Mouse (Mus musculus): Measurements from ENCODE around the gene Inhbe. TPM values are rescaled to one million over a fixed set of nuclear protein-coding genes. Genes with fewer than 3 reads are reported as not detected.

Gene Inhbe
- polyA plus RNA-seq (2015; fragmentation: Nextera tagmentation; extraction: Ambion mirVana), result 0.05 TPM in 1 of 2 replicates, not detected in the other

DNA sequence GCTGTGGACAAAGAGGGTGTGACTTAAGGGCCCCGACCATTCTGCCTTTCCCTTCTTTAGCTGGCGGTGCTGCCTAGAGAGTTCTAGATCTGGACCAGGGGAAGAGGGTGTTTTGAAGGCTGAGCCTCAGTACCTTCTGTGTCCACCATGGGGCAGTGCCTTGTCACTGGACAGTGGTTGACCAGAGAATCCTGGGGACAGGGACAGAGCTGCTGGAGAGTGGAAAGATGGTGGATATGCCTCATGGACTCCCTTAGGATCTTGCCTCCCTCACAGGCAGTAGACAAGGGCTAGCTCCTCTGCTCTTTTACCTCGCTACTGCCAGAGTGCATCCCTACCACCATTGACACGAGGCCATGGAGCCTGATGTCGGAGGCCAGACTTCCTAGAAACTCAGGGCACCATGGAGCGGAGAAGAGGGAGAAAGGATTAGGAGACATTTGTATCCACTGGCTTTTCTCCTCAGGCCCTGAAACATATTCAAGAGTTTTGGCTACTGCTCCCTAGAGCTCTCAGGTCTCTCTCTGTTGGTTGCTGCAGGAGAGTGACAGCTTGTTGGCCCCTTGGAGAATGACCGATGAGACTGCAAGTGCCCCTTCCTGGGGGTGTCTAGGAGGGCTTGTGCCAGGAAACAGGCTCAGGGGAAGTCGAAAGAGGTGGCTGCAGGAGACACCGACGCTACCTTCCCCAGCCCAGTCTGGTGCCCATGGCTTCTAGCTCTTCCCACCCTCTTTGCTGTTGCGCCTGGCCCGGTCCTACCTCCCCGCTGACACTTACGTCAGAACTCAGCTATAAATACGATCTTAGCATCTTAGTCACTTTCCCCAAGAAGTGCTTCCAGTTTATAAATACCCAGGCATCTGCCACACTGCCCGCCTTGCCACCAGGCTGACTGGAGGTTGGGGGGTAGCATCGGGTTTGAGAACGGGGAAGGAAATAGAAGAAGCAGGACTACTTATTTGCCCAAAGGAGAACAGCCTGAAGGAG is at the start of gene Inhbe:
TSS of gene Inhbe (minus strand) at position 503 of the 987 bp plus-strand sequence.
- no peak for ATAC-seq (ENCODE audit: insufficient read depth, low FRiP score, low read depth)
- Histone ChIP-seq H3K4me2 (no peak within 1 kb of the TSS), H3K9ac (no peak within 1 kb of the TSS), H3K9me3 (no peaks in the 10 kb centered on the region), H3K36me3 (no peaks in the 10 kb centered on the region), H3K4me3 (replicated peaks) (no peak within 1 kb of the TSS), H3K27me3 (replicated peaks) (no peaks in the 10 kb centered on the region), H3K27ac (no peak within 1 kb of the TSS), H3K4me1 (0 out of 2 replicates have a peak, but pooled peaks cover 2% of the 10 kb centered on the region)
- WGBS, result 81% methylated on average over 18 of the region's 18 CpGs

DNA sequence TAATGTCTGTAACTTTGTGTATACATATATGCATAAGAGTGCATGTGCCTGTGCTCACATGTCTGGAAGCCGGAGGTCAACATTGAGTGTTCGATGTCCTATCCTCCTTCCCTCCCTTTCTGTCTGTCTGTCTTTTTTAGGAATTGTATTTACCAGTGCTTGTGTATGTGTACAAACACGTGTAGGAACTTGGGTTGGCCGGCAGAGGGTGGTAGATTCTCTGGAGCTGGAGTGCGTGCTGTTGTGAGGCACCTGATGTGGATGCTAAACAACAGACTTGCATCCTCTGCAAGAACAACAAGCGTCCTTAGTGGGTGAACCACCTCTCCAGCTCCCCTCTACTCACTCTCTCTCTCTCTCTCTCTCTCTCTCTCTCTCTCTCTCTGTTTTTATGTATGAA is 37.6 kb upstream of the Inhbe start:
- H3K36me3 ChIP-seq, result peaks cover 8% of the 10 kb centered on the region; the same call in 1 of the 2 replicates
- no peaks in the 10 kb centered on the region for H3K27me3 ChIP-seq (replicated peaks)
- no peak overlapping the region for H3K4me3 ChIP-seq (replicated peaks)
- no peak overlapping the region for H3K4me2 ChIP-seq
- no peaks in the 10 kb centered on the region for H3K9me3 ChIP-seq
- 80% methylated on average over 6 of the region's 6 CpGs for WGBS
- ATAC-seq (ENCODE audit: insufficient read depth, low FRiP score, low read depth), result no peak
- no peak overlapping the region for H3K27ac ChIP-seq
- no peak overlapping the region for H3K9ac ChIP-seq
- H3K4me1 ChIP-seq, result no peaks in the 10 kb centered on the region

DNA sequence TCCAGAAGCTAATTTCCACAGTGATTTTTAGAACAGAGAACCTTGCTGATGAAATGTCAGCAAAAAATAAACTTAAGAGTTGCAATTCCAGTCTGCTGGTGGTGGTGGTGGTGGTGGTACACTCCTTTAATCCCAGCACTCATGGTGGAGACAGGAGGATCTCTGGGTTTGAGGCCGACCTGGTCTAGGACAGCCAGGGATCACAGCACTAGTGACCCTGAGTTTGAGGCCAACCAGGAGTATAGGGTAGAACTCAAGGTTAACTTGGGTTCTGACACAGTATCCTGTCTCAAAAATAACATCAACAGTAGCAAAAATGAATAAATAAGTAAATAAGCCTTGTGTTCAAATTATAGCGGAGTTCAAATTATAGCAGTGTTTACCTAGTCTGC is 27.5 kb upstream of the Inhbe start:
- Histone ChIP-seq H3K9me3 (no peaks in the 10 kb centered on the region), H3K4me3 (replicated peaks) (peak overlapping the region; percentile 65), H3K4me2 (peak overlapping the region; percentile 52), H3K27me3 (replicated peaks) (no peaks in the 10 kb centered on the region), H3K36me3 (no peaks in the 10 kb centered on the region), H3K9ac (no peak overlapping the region), H3K27ac (peak overlapping the region; percentile 93; the same call in 1 of the 2 replicates), H3K4me1 (no peaks in the 10 kb centered on the region)
- ATAC-seq (ENCODE audit: insufficient read depth, low FRiP score, low read depth), result no peak
- WGBS, result 50% methylated on average over 2 of the region's 2 CpGs

DNA sequence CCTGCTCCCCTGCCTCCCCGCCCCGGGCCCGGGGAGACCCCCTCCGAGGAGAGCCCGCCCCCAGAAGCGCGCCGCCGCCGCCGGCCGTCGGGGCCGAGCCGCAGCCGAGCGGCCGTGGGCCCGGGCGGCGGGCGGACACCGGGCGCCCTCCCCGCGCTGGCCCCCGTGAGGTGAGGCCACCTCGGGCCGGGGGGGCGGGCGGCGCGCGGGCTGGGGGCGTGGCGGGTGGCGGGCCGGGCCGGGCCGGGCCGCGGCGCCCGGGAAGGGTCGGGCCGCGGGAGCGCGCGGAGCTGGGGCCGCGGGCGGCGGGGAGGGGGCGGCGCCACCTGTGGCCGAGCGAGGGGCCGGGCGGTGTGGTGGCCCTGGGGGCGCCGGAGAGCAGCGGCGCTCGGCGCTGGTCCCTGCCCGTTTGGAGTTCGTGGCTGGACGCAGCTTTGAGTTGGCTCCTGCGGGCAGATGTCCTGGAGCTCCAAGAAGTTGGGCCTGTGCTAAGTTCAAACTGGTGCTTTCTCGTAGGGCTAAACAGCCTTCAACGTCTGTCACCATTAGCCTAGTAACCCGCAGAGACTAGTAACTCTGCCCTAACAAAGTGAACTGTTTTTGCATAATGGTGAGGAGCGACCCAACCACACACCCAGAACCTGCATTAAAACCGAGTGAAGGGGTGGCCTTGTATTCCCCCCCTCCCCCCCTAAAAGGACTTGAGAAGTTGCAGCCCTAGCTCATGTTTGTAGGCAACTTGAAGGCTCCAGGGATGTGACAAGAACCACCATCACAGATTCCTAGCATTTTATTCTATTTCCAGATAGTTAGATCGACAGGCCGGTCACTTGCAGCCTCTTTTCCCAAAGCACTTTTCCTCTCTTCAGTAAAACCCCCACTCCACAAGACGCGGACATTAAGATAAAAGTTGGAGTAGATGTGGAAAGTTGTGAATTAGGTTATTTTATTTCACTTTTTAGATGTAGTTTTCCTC is 26.8 kb upstream of the Inhbe start:
- Histone ChIP-seq H3K9me3 (no peaks in the 10 kb centered on the region), H3K27me3 (replicated peaks) (no peaks in the 10 kb centered on the region), H3K4me1 (no peaks in the 10 kb centered on the region), H3K9ac (peak overlapping the region; percentile 69), H3K4me3 (replicated peaks) (peak overlapping the region; percentile 65), H3K4me2 (peak overlapping the region; percentile 52), H3K27ac (peak overlapping the region; percentile 93), H3K36me3 (no peaks in the 10 kb centered on the region)
- WGBS, result 2% methylated on average over 33 of the region's 79 CpGs
- peak; percentile 76 for ATAC-seq (ENCODE audit: insufficient read depth, low FRiP score, low read depth)

DNA sequence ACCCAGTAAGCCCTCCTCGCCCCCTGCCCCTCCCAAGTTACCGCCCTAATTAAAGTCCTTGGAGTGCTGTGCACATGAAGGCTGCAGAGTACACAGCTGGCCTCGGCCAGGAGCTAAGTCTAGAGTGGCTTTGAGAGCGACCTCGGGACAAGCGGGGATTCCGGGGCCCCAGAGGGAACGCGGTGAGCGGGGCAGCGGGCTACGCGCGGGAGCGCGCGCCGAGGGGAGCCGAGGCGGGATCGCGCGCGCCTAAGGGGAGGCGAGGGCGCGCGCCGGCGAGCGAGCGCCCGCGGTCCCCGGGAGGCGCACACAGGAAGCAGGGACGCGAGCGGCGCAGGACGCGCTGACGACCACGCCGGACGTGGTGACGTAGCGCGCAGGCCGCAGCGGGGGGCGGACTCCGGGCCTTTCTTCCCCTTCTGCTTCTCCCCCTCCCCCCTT is 26.1 kb upstream of the Inhbe start, which contains the start of gene R3hdm2:
TSS of gene R3hdm2 (plus strand) at position 77 of the 441 bp plus-strand sequence.
- peak within 1 kb of the TSS; percentile 69 for H3K9ac ChIP-seq
- H3K27ac ChIP-seq, result peak within 1 kb of the TSS; percentile 93
- H3K36me3 ChIP-seq, result no peaks in the 10 kb centered on the region
- WGBS, result under 1% methylated on average over 48 of the region's 53 CpGs
- H3K9me3 ChIP-seq, result no peaks in the 10 kb centered on the region
- H3K4me3 ChIP-seq (replicated peaks), result peak within 1 kb of the TSS; percentile 65
- no peaks in the 10 kb centered on the region for H3K4me1 ChIP-seq
- H3K4me2 ChIP-seq, result peak within 1 kb of the TSS; percentile 57
- H3K27me3 ChIP-seq (replicated peaks), result no peaks in the 10 kb centered on the region
- ATAC-seq (ENCODE audit: insufficient read depth, low FRiP score, low read depth), result peak; percentile 97

DNA sequence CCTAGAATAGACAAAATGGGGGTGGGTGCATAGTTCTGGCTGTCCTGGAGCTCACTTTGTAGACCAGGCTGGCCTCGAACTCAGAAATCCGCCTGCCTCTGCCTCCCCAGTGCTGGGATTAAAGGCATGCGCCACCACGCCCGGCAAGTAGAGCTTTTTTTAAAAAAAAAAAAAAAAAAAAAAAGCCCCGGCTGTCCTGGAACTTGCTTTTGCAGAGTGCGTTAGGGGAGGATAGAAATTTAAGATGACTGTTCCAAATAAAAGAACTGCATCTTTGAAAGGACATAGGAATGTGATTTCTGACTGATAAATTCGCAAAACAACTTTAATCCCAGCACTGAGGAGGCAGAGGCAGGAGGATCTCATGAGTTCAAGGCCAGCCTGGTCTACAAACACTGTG is 25.4 kb upstream of the Inhbe start:
- Histone ChIP-seq H3K4me3 (replicated peaks) (peak overlapping the region; percentile 65), H3K9ac (peak overlapping the region; percentile 48; the same call in 1 of the 2 replicates), H3K4me2 (peak overlapping the region; percentile 57), H3K4me1 (no peaks in the 10 kb centered on the region), H3K36me3 (no peaks in the 10 kb centered on the region), H3K27ac (peak overlapping the region; percentile 93; the same call in 1 of the 2 replicates), H3K27me3 (replicated peaks) (no peaks in the 10 kb centered on the region), H3K9me3 (no peaks in the 10 kb centered on the region)
- 84% methylated on average over 8 of the region's 8 CpGs for WGBS
- ATAC-seq (ENCODE audit: insufficient read depth, low FRiP score, low read depth), result no peak

DNA sequence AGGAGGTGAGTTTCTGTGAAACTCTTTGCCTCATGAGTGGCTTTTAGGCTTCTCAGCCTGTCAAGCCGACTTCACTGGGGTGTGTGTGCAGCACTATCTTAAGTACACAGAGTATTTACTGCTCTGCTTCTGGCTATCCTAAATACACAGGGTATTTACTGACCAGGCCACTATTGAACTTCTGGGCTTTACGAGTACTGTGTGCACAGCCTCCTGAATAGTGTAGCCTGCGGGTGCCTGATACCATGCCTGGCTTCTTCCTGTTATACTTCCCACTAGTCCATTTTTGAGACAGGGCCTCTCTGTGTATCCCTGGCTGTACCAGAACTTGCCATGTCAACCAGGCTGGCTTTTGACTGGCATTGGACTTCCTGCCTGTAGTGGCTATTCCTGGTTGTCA is 23.5 kb upstream of the Inhbe start:
- Histone ChIP-seq H3K4me3 (replicated peaks) (no peak overlapping the region), H3K4me2 (no peak overlapping the region), H3K27ac (peak overlapping the region; percentile 51; the same call in 1 of the 2 replicates), H3K9me3 (no peaks in the 10 kb centered on the region), H3K36me3 (no peaks in the 10 kb centered on the region), H3K9ac (no peak overlapping the region), H3K27me3 (replicated peaks) (no peaks in the 10 kb centered on the region), H3K4me1 (no peaks in the 10 kb centered on the region)
- peak; percentile 15; the same call in 1 of the 2 replicates for ATAC-seq (ENCODE audit: insufficient read depth, low FRiP score, low read depth)
- WGBS, result 53% methylated on average over 3 of the region's 3 CpGs

DNA sequence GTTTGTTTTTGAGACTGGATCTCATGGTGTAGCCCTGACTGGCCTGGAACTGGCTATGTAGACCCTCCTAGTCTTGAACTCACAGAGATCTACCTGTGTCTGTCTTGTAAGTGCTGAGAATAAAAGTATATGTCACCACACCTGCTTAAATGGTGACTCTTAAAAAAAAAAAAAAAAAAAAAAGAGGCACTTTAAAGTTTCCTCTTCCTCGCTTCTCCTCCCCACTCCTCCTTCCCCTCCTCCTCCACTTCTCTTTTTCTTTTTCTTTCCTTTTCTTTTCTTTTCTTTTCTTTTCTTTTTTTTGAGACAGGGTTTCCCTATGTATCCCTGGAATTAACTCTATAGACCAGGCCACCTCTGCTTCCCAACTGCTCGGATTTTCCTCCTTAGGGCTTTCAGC is 16.8 kb upstream of the Inhbe start:
- WGBS, result 75% methylated on average over 2 of the region's 2 CpGs
- no peaks in the 10 kb centered on the region for H3K36me3 ChIP-seq
- no peak overlapping the region for H3K27ac ChIP-seq
- H3K4me3 ChIP-seq (replicated peaks), result no peak overlapping the region
- H3K4me2 ChIP-seq, result no peak overlapping the region
- H3K4me1 ChIP-seq, result no peaks in the 10 kb centered on the region
- no peak overlapping the region for H3K9ac ChIP-seq
- ATAC-seq (ENCODE audit: insufficient read depth, low FRiP score, low read depth), result no peak
- no peaks in the 10 kb centered on the region for H3K9me3 ChIP-seq
- H3K27me3 ChIP-seq (replicated peaks), result no peaks in the 10 kb centered on the region

DNA sequence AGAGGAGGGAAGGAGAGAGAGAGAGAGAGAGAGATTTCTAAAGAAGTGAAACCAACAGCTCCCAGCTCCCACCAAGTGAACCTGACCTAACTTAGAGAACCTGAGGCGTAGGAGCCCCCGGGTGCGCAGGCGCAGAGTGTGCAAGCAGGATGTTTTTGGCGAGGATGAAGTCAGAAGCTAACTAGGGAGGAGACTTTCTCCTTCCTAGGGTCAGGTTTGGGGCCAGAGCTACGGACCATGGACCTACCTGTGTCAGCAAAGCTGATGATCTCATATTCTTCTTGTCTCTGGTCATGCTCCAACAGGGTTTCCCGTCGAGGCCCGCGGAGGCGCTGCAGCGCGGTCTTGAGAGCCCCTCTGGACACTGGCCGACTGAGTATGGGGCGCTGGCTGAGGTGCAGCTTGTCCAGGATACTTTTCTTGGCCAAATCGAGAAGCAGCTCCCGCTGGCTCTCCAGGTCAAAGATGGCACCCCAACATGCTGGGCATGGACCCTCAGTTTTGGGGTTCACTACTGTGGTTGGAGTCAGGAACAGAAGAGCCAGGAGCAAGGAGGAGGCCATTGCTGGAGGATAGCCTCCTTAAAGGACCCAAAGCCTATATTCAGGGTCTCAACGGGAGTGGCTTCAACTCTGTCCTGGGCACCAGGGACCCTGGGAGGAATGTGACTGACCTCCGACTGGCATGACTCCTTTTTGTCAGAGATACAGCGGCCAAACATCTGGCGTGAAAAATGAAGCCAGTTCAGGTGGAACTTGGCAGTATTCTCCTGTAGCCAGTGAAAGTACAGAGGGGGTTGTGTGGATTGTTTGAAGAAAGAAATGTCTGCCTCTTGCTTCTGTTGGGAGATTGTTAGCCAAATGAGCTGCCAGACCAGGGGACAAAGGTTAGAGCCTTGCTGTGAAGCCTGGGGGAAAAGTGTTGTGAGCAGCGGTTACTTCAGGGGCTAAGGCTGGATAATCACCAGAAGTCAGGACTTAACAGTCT is 15.9 kb upstream of the Inhbe start, which contains the start of gene Inhbc:
TSS of gene Inhbc (minus strand) at position 598 of the 987 bp plus-strand sequence.
- no peak within 1 kb of the TSS for H3K4me2 ChIP-seq
- no peaks in the 10 kb centered on the region for H3K36me3 ChIP-seq
- no peak for ATAC-seq (ENCODE audit: insufficient read depth, low FRiP score, low read depth)
- H3K9me3 ChIP-seq, result no peaks in the 10 kb centered on the region
- WGBS, result 76% methylated on average over 22 of the region's 22 CpGs
- no peak within 1 kb of the TSS for H3K4me3 ChIP-seq (replicated peaks)
- no peaks in the 10 kb centered on the region for H3K27me3 ChIP-seq (replicated peaks)
- H3K4me1 ChIP-seq, result no peaks in the 10 kb centered on the region
- H3K27ac ChIP-seq, result no peak within 1 kb of the TSS
- H3K9ac ChIP-seq, result no peak within 1 kb of the TSS

DNA sequence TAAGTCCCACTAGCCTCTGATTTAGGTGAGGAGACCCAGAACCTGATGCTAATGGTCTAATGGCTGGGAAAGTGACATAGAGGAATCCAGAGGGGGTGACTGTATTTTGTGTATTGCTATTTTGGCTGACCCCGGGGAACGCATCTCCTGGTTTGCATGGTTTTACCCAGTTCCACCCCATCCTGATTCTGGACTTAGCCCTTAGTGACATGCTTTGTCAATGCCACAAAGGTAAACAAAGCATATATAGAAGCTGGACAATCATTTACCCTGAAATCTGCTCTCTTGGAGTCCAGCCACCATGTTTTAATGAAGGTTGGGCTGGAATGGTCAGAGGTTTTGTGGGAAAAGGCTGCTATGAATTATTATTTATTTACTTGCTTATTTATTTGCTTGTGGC is 14.1 kb upstream of the Inhbe start:
- H3K4me1 ChIP-seq, result no peaks in the 10 kb centered on the region
- H3K4me2 ChIP-seq, result no peak overlapping the region
- no peak overlapping the region for H3K9ac ChIP-seq
- 44% methylated on average over 2 of the region's 2 CpGs for WGBS
- H3K36me3 ChIP-seq, result no peaks in the 10 kb centered on the region
- H3K9me3 ChIP-seq, result no peaks in the 10 kb centered on the region
- no peak overlapping the region for H3K27ac ChIP-seq
- no peak overlapping the region for H3K4me3 ChIP-seq (replicated peaks)
- ATAC-seq (ENCODE audit: insufficient read depth, low FRiP score, low read depth), result no peak
- H3K27me3 ChIP-seq (replicated peaks), result no peaks in the 10 kb centered on the region
